Mouse (Mus musculus) hindbrain, embryonic 11.5 days (tissue): ENCODE measurements around the gene Sdhaf2. TPM values are rescaled to one million over a fixed set of nuclear protein-coding genes. Genes with fewer than 3 reads are reported as not detected.
A peak's percentile ranks its signal among the peaks of the same experiment; 100 is the strongest.
"Not testable (repeated sequence)": the region's sequence is repeated elsewhere in the genome, so short reads cannot be mapped to it uniquely, and the experiment has no call there.

Experiments used
- ATAC-seq: fragments of 200-750 bp; cut with Nextera tagmentation; 2 replicates; pipeline ENCODE4 v1.8.0; 2017; ENCODE audit warnings: mild to moderate bottlenecking, moderate TSS enrichment, moderate library complexity; ENCODE audit not compliant: low FRiP score
- DNase-seq: peaks from one replicate; pipeline ENCODE4 v3.0.0-alpha.2; 2015; ENCODE audit warnings: low spot score
- H3K27ac ChIP-seq: fragments of 300-500 bp; sonication (generic); 2 replicates; pipeline ENCODE4 v1.5.1; 2014; ENCODE audit warnings: mild to moderate bottlenecking, low read depth, low read length
- H3K27me3 ChIP-seq: fragments of 300-500 bp; sonication (generic); 2 replicates; pipeline ENCODE4 v1.6.1; 2014; ENCODE audit warnings: mild to moderate bottlenecking, low read length, moderate library complexity, mixed read lengths; ENCODE audit not compliant: control insufficient read depth, insufficient read depth
- H3K36me3 ChIP-seq: fragments of 300-500 bp; sonication (generic); 2 replicates; pipeline ENCODE4 v1.6.1; 2014; ENCODE audit warnings: mild to moderate bottlenecking, low read length, moderate library complexity, mixed read lengths; ENCODE audit not compliant: control insufficient read depth, insufficient read depth
- H3K4me1 ChIP-seq: fragments of 300-500 bp; sonication (generic); replicated peaks from 2 replicates; pipeline ENCODE4 v1.6.1; 2014; ENCODE audit warnings: low read length, mixed read lengths; ENCODE audit not compliant: control insufficient read depth, insufficient read depth
- H3K4me2 ChIP-seq: fragments of 300-500 bp; sonication (generic); replicated peaks from 2 replicates; pipeline ENCODE4 v1.6.1; 2014; ENCODE audit warnings: mild to moderate bottlenecking, low read depth, low read length
- H3K4me3 ChIP-seq: fragments of 300-500 bp; sonication (generic); 2 replicates; pipeline ENCODE4 v1.5.1; 2014; ENCODE audit warnings: low read depth, low read length
- H3K9ac ChIP-seq: fragments of 300-500 bp; sonication (generic); 2 replicates; pipeline ENCODE4 v1.6.1; 2014; ENCODE audit warnings: low read depth, low read length
- H3K9me3 ChIP-seq: fragments of 300-500 bp; sonication (generic); 2 replicates; pipeline ENCODE4 v1.6.1; 2016; ENCODE audit warnings: low read length; ENCODE audit not compliant: control insufficient read depth
- WGBS: fragments of 180-500 bp; shearing (Covaris S2); extraction: QIAGEN DNeasy Blood & Tissue Kit; methylation state at CpG from one replicate; pipeline ENCODE4 v1.1.7; 2014; 5-methylcytosine and 5-hydroxymethylcytosine counted together
- polyA plus RNA-seq: library from polyadenylated mRNA; unstranded; fragments of >200 nt; fragmentation: Nextera tagmentation; extraction: Ambion mirVana; gene quantifications from 2 replicates; pipeline ENCODE4 v1.2.1, GENCODE M21; 2014

The Sdhaf2 gene
- polyA plus RNA-seq, result 60.9 and 62.6 TPM in 2 replicates

DNA sequence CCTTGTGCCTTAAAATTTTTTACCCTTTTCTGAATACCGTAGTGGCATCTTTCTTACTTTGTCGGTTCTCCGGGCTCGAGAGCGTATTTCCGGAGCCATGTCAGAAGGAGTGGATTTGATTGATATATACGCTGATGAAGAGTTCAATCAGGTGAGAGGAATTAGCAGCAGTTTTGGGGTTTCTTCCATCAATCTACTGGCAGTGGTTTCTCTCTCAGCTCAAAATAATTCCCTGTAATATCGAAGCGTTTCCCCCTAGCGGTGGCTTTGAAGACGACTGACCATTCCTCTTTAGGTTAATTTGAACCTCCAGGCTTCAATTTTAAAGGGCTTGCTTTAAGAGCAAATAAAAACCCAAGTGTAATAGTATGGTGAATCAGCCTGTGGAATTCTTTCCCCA is at the start of gene Sdhaf2:
Gene Sdhaf2 (minus strand): TSS at position 233 of the 400 bp plus-strand sequence.
- H3K27me3 ChIP-seq, result no peaks in the 10 kb centered on the region
- ATAC-seq (peak; percentile 10; the same call in 1 of the 2 replicates), DNase-seq (peak; percentile 81)
- H3K4me3 ChIP-seq, result peak within 1 kb of the TSS; percentile 98
- WGBS, result under 1% methylated on average over 11 of the region's 11 CpGs
- H3K9ac ChIP-seq, result peak within 1 kb of the TSS; percentile 99
- no peaks in the 10 kb centered on the region; the same call in 1 of the 2 replicates for H3K4me1 ChIP-seq
- H3K36me3 ChIP-seq, result no peaks in the 10 kb centered on the region
- peak within 1 kb of the TSS; percentile 63 for H3K4me2 ChIP-seq
- H3K9me3 ChIP-seq, result no peaks in the 10 kb centered on the region
- peak within 1 kb of the TSS; percentile 98 for H3K27ac ChIP-seq

DNA sequence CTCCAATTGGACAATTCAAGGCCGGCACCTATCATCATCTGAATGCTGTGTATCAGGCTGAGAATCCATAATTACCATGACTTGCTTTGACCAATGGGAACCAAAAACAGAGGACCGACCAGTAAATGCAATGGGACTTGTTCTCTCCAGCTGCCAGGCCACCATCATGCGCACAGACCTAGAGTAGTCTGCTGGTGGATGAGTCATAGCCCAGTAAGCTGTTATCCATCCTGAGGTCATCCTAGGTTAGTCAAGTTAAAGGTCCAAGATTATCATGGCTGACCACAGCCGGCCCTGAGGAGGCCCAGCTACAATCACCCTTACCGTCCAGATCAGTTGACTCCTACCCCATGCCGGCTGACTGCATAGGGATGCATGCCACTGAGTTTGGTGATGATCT is 43.7 kb upstream of the Sdhaf2 start:
- no peak for ATAC-seq
- Histone ChIP-seq H3K36me3 (peaks cover 8% of the 10 kb centered on the region; the same call in 1 of the 2 replicates), H3K4me3 (no peak overlapping the region), H3K27ac (no peak overlapping the region), H3K9ac (no peak overlapping the region), H3K9me3 (no peaks in the 10 kb centered on the region), H3K4me1 (no peaks in the 10 kb centered on the region), H3K4me2 (no peak overlapping the region), H3K27me3 (no peaks in the 10 kb centered on the region)
- DNase-seq, result no peak
- 96% methylated on average over 6 of the region's 6 CpGs for WGBS

DNA sequence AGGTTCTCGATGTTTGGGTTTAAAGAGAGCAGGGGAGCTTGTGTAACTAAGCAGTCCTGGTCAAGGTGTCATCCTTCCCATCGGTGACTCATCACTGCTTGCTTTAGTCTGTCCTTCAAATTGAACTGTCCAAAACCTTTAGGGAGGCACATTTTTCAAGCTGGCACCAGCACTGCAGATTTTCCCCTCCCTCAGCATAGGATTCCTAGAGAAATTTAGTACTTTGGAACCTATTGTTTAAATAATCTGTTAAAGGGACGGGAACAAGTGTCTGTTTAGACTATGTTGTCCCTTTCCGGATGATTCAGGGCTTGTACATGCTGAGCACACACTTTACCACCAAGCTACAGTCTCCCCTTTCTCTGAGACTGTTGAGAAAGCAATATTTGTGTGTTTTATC is 39.3 kb upstream of the Sdhaf2 start:
- H3K36me3 ChIP-seq, result no peaks in the 10 kb centered on the region
- DNase-seq, result no peak
- no peaks in the 10 kb centered on the region for H3K9me3 ChIP-seq
- no peak overlapping the region for H3K9ac ChIP-seq
- no peak overlapping the region for H3K27ac ChIP-seq
- no peak overlapping the region for H3K4me3 ChIP-seq
- no peaks in the 10 kb centered on the region for H3K4me1 ChIP-seq
- WGBS, result 87% methylated on average over 4 of the region's 4 CpGs
- H3K27me3 ChIP-seq, result no peaks in the 10 kb centered on the region
- no peak for ATAC-seq
- H3K4me2 ChIP-seq, result no peak overlapping the region

DNA sequence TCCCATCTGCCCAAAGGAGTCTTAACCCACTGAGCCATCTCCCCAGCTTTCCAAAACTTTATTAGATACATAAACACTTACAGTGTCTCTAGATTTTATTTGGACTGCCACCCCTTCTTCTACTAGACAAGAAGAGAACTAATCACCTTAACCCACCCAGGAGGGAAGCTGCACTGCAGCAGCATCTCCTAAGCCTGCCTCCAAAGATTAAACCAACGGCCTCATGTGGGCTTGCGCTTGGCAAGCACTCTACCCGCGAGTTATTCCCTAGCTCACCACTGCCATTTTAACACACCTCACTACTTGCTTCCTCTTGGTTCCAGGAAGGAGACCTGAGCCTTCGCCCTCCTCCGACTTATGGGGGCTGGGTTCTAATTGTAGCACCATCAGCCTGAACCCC is 38.3 kb upstream of the Sdhaf2 start:
- Histone ChIP-seq H3K4me2 (no peak overlapping the region), H3K4me3 (no peak overlapping the region), H3K36me3 (no peaks in the 10 kb centered on the region), H3K27me3 (no peaks in the 10 kb centered on the region), H3K9me3 (no peaks in the 10 kb centered on the region), H3K27ac (no peak overlapping the region), H3K4me1 (no peaks in the 10 kb centered on the region), H3K9ac (no peak overlapping the region)
- 73% methylated on average over 6 of the region's 6 CpGs for WGBS
- no peak for DNase-seq
- no peak for ATAC-seq

DNA sequence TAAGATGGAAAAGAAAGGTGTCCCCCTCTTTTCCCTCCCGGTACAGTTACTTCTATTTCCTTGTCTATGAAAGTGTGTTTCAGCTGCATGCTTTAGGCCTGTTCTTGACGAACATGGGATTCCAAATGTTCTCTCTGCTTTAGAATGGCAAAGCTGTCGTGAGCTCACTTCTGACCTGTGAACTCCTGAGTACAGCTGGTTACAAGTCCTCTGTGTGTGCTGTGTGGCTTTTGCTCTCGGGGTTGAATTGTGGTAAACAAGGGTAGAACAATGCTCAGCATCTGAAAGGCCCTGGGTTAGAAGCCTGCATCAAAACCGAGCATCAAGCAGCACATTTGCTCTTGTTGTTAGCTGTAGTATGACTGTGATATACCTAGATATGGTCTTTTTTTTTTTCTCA is 36.4 kb upstream of the Sdhaf2 start:
- Histone ChIP-seq H3K9me3 (no peaks in the 10 kb centered on the region), H3K27ac (no peak overlapping the region), H3K4me1 (no peaks in the 10 kb centered on the region), H3K4me3 (no peak overlapping the region), H3K9ac (no peak overlapping the region), H3K36me3 (no peaks in the 10 kb centered on the region), H3K27me3 (no peaks in the 10 kb centered on the region), H3K4me2 (no peak overlapping the region)
- no peak for ATAC-seq
- WGBS, result 63% methylated on average over 5 of the region's 5 CpGs
- no peak for DNase-seq

DNA sequence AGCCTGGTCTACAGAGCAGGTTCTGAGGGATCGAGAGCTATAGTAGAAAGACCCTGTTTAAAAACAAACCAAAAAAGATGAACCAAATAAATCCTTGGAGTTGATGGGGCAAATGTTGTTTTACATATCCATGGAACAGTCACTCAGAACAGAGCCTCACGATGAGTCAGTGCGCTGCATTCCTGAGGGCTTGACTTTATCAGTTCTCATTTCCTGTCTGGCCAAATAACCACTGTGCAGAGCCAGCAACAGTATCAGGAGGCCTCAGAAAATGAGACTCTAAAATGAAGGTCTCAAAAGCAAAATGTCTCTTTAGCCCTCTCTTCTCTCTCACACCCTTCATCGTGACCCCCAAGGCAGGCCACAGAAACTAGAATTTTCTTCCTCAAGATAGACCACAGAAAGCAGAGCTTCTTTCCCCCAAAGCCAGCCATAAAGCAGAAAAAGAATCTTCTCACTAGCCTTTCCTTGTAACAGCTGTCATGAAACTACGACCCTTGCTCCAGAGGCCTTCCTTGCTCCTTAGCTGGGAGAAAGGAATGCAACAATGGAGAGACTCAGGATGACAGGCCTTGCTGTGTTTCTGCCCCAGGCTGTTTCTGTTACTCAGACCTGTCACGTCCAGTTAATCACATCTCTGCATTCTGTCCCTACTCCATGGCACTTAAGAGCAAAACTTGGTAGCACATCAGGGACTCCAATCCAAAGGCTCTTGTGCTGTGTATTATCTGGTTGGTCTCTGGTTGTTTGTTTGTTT is 35.8 kb upstream of the Sdhaf2 start:
- WGBS, result 70% methylated on average over 6 of the region's 6 CpGs
- DNase-seq, result no peak
- Histone ChIP-seq H3K27me3 (no peaks in the 10 kb centered on the region), H3K27ac (no peak overlapping the region), H3K9me3 (no peaks in the 10 kb centered on the region), H3K4me2 (no peak overlapping the region), H3K4me3 (no peak overlapping the region), H3K36me3 (no peaks in the 10 kb centered on the region), H3K9ac (no peak overlapping the region), H3K4me1 (no peaks in the 10 kb centered on the region)
- ATAC-seq, result no peak

DNA sequence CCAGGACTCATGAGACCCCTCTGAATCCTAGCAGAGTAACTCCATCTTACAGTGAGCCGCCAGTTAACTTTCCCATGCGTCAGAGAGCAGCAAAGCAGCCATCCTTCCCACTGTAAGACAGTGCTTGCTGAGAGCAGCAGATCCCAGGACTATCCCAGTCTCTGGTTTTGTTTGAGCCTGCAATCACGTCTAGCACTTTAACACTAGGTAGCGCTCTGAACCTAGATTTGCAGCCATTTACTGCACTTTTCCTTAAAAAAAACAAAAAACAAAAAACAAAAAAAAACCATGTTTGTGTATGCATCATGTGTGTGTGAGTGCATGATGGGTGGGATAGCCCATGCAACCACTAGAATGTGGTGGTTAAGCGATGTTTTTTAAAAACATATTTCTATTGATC is 34.2 kb upstream of the Sdhaf2 start:
- DNase-seq (no peak), ATAC-seq (no peak)
- Histone ChIP-seq H3K4me1 (no peaks in the 10 kb centered on the region; the same call in 1 of the 2 replicates), H3K9ac (no peak overlapping the region), H3K9me3 (no peaks in the 10 kb centered on the region), H3K27ac (no peak overlapping the region), H3K36me3 (no peaks in the 10 kb centered on the region), H3K4me2 (no peak overlapping the region), H3K27me3 (no peaks in the 10 kb centered on the region), H3K4me3 (no peak overlapping the region)
- WGBS, result 31% methylated on average over 5 of the region's 5 CpGs

DNA sequence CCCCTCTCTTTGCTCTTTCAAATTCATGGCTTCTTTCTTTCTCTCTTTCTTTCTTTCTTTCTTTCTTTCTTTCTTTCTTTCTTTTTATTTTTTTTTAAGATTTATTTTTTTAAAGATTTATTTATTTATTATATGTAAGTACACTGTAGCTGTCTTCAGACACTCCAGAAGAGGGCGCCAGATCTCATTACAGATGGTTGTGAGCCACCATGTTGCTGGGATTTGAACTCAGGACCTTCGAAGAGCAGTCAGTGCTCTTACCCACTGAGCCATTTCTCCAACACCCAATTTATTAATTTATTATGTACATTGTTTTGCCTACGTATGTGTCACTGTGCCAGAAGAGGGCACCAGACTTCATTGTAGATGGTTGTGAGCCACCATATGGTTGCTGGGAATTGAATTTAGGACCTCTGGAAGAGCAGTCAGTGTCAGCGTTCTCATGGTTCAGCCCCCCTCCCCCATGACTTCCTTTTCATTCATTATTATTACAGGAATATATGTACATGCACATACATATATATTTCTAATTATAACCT is 32.0 kb upstream of the Sdhaf2 start:
- H3K4me1 ChIP-seq, DNase-seq, H3K4me3 ChIP-seq, H3K27ac ChIP-seq, H3K27me3 ChIP-seq, H3K36me3 ChIP-seq, H3K9me3 ChIP-seq, H3K9ac ChIP-seq, ATAC-seq, H3K4me2 ChIP-seq: not testable (repeated sequence)
- WGBS, result 78% methylated on average over 4 of the region's 4 CpGs

DNA sequence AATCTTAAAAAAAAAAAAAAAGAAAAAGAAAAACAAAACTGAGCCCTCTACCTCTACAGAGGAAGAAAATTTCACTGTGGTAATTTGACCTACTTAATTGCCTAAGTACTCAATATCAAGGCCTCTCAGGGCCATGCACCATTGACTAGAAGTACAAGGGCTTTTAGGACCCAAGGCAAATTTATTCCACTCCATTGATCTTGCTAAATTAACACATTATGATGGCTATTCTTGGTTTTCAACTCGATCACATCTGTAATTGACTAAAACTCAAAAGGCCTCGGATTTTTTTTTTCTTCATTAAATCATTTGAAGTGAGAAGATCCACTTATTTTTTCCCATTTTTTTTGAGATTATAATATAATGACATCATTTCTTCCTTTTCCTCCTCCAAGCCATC is 31.5 kb upstream of the Sdhaf2 start:
- Histone ChIP-seq H3K9me3 (no peaks in the 10 kb centered on the region), H3K9ac (no peak overlapping the region), H3K4me3 (no peak overlapping the region), H3K27me3 (no peaks in the 10 kb centered on the region), H3K4me1 (no peaks in the 10 kb centered on the region; the same call in 1 of the 2 replicates), H3K36me3 (no peaks in the 10 kb centered on the region), H3K27ac (no peak overlapping the region), H3K4me2 (no peak overlapping the region)
- ATAC-seq (no peak), DNase-seq (no peak)
- 68% methylated on average over 2 of the region's 2 CpGs for WGBS
